Mouse (Mus musculus): ENCODE measurements around the gene Prkce. TPM values are rescaled to one million over a fixed set of nuclear protein-coding genes. Genes with fewer than 3 reads are reported as not detected.

Prkce gene
- polyA plus RNA-seq (2021) = 6.6 TPM

- CTCF ChIA-PET = no interaction called here
- in situ Hi-C loops (cut with MboI; ENCODE audit: low pct_unique_long_range_greater_than_20kb) = loop anchor here (5.0 to 10.0 kb wide), 3 partner anchors 125 to 737 kb away; no protein-coding TSS in a partner anchor
- H3K27me3 ChIP-seq = no peaks in the 10 kb centered on the region
- ATAC-seq (peak; percentile 42), DNase-seq (ENCODE audit: low read depth, low spot score) (no peak)
- POLR2A ChIA-PET = interaction anchor here (0.6 to 0.7 kb wide), 6 partner anchors 42 to 697 kb away, joined by 3 to 5 read pairs (median 3); no protein-coding TSS in a partner anchor
- no peak for TF ChIP-seq CTCF (IDR thresholded peaks at IDR 0.05)
Observed at GRCm38 (mm10) chr17:86167320-86168230, at the start of gene Prkce. Prkce (plus strand) TSS chr17:86167785.

- ChIA-PET CTCF (no interaction called here), POLR2A (interaction anchor here (0.7 kb wide), 1 partner anchor 13 kb away, joined by 3 read pairs; no protein-coding TSS in a partner anchor)
- H3K27me3 ChIP-seq = no peaks in the 10 kb centered on the region
- TF ChIP-seq CTCF (IDR thresholded peaks at IDR 0.05) = no peak
- DNase-seq (ENCODE audit: low read depth, low spot score) = no peak
- ATAC-seq = no peak
- in situ Hi-C loops (cut with MboI; ENCODE audit: low pct_unique_long_range_greater_than_20kb) = no loop called here
Observed at GRCm38 (mm10) chr17:86123146-86123545, 44.4 kb upstream of the Prkce start.

- in situ Hi-C loops (cut with MboI; ENCODE audit: low pct_unique_long_range_greater_than_20kb) = no loop called here
- ChIA-PET POLR2A (no interaction called here), CTCF (no interaction called here)
- TF ChIP-seq CTCF (IDR thresholded peaks at IDR 0.05) = no peak
- ATAC-seq (no peak), DNase-seq (ENCODE audit: low read depth, low spot score) (no peak)
- H3K27me3 ChIP-seq = no peaks in the 10 kb centered on the region
Observed at GRCm38 (mm10) chr17:86125908-86126307, 41.7 kb upstream of the Prkce start.

- in situ Hi-C loops (cut with MboI; ENCODE audit: low pct_unique_long_range_greater_than_20kb) = no loop called here
- H3K27me3 ChIP-seq = no peaks in the 10 kb centered on the region
- TF ChIP-seq CTCF (IDR thresholded peaks at IDR 0.05) = no peak
- ATAC-seq (no peak), DNase-seq (ENCODE audit: low read depth, low spot score) (no peak)
- POLR2A ChIA-PET = no interaction called here
- CTCF ChIA-PET = interaction anchor here (1.6 kb wide), 1 partner anchor 12 kb away, joined by 5 read pairs; no protein-coding TSS in a partner anchor
Observed at GRCm38 (mm10) chr17:86128198-86128597, 39.4 kb upstream of the Prkce start.

GRCm38 (mm10) chr17:86132534-86132933 lies 35.1 kb upstream of the Prkce start:
- ATAC-seq (no peak), DNase-seq (ENCODE audit: low read depth, low spot score) (no peak)
- H3K27me3 ChIP-seq = no peaks in the 10 kb centered on the region
- ChIA-PET CTCF (interaction anchor here (1.2 to 3.8 kb wide), 5 partner anchors 9 to 330 kb away, joined by 3 to 12 read pairs (median 7); no protein-coding TSS in a partner anchor), POLR2A (no interaction called here)
- in situ Hi-C loops (cut with MboI; ENCODE audit: low pct_unique_long_range_greater_than_20kb) = no loop called here
- peak; percentile 50 for TF ChIP-seq CTCF (IDR thresholded peaks at IDR 0.05)

- in situ Hi-C loops (cut with MboI; ENCODE audit: low pct_unique_long_range_greater_than_20kb) = no loop called here
- TF ChIP-seq CTCF (IDR thresholded peaks at IDR 0.05) = no peak
- DNase-seq (ENCODE audit: low read depth, low spot score) = no peak
- POLR2A ChIA-PET = no interaction called here
- CTCF ChIA-PET = interaction anchor here (2.0 kb wide), 1 partner anchor 11 kb away, joined by 7 read pairs; the partner anchor contains the start of gene Srbd1
- H3K27me3 ChIP-seq = no peaks in the 10 kb centered on the region
- no peak for ATAC-seq
Observed at GRCm38 (mm10) chr17:86134461-86134860, 33.1 kb upstream of the Prkce start.

- in situ Hi-C loops (cut with MboI; ENCODE audit: low pct_unique_long_range_greater_than_20kb) = no loop called here
- CTCF ChIA-PET = no interaction called here
- POLR2A ChIA-PET = no interaction called here
- ATAC-seq (no peak), DNase-seq (ENCODE audit: low read depth, low spot score) (no peak)
- no peaks in the 10 kb centered on the region for H3K27me3 ChIP-seq
- TF ChIP-seq CTCF (IDR thresholded peaks at IDR 0.05) = peak; percentile 25
Observed at GRCm38 (mm10) chr17:86135835-86136234, 31.8 kb upstream of the Prkce start.

GRCm38 (mm10) chr17:86144537-86145078 lies 23.0 kb upstream of the Prkce start:
- no peaks in the 10 kb centered on the region for H3K27me3 ChIP-seq
- ChIA-PET CTCF (interaction anchor here (2.0 to 2.2 kb wide), 2 partner anchors 10 to 326 kb away, joined by 5 to 7 read pairs; no protein-coding TSS in a partner anchor), POLR2A (interaction anchor here (0.6 to 0.7 kb wide), 3 partner anchors 15 to 820 kb away, joined by 3 to 5 read pairs (median 3); no protein-coding TSS in a partner anchor)
- ATAC-seq = peak; percentile 52
- DNase-seq (ENCODE audit: low read depth, low spot score) = no peak
- in situ Hi-C loops (cut with MboI; ENCODE audit: low pct_unique_long_range_greater_than_20kb) = no loop called here
- TF ChIP-seq CTCF (IDR thresholded peaks at IDR 0.05) = no peak

- in situ Hi-C loops (cut with MboI; ENCODE audit: low pct_unique_long_range_greater_than_20kb) = no loop called here
- ATAC-seq (peak; percentile 93), DNase-seq (ENCODE audit: low read depth, low spot score) (peak; percentile 53)
- ChIA-PET POLR2A (no interaction called here), CTCF (interaction anchor here (0.8 to 2.2 kb wide), 3 partner anchors 11 to 326 kb away, joined by 3 to 7 read pairs (median 5); no protein-coding TSS in a partner anchor)
- TF ChIP-seq CTCF (IDR thresholded peaks at IDR 0.05) = no peak
- no peaks in the 10 kb centered on the region for H3K27me3 ChIP-seq
Observed at GRCm38 (mm10) chr17:86145079-86145951, 22.3 kb upstream of the Prkce start, which contains the start of gene Srbd1. Srbd1 (minus strand) TSS chr17:86145175.

- no peak for TF ChIP-seq CTCF (IDR thresholded peaks at IDR 0.05)
- no peaks in the 10 kb centered on the region for H3K27me3 ChIP-seq
- ChIA-PET CTCF (no interaction called here), POLR2A (no interaction called here)
- no peak for ATAC-seq
- in situ Hi-C loops (cut with MboI; ENCODE audit: low pct_unique_long_range_greater_than_20kb) = no loop called here
- DNase-seq (ENCODE audit: low read depth, low spot score) = no peak
Observed at GRCm38 (mm10) chr17:86149726-86150125, 17.9 kb upstream of the Prkce start.
